Mouse (Mus musculus): ENCODE data around the gene Gata2. TPM values are rescaled to one million over a fixed set of nuclear protein-coding genes. Genes with fewer than 3 reads are reported as not detected.

Gene Gata2
- polyA plus RNA-seq, 1 experiment from 2014 or later: 14.5 TPM

- ATAC-seq (replicated peaks; ENCODE audit: insufficient number of reproducible peaks, low FRiP score, low TSS enrichment): no peak
- no peaks in the 10 kb centered on the region for H3K36me3 ChIP-seq (ENCODE audit: control insufficient read depth, insufficient read depth, low read length)
- 1% methylated on average over 38 of the region's 39 CpGs for WGBS (ENCODE audit: insufficient replicate concordance)
- H3K4me1 ChIP-seq (ENCODE audit: control insufficient read depth, insufficient read depth, low read length): peaks cover 25% of the 10 kb centered on the region
- peak overlapping the region; percentile 71 for H3K4me2 ChIP-seq
- H3K4me3 ChIP-seq (ENCODE audit: low read depth, low read length): peak overlapping the region; percentile 47
- no peaks in the 10 kb centered on the region for H3K9me3 ChIP-seq (replicated peaks; ENCODE audit: control insufficient read depth, low read length)
- peak overlapping the region; percentile 50 for H3K27ac ChIP-seq (ENCODE audit: low read depth, low read length)
- peaks cover 97% of the 10 kb centered on the region for H3K27me3 ChIP-seq (ENCODE audit: control insufficient read depth, insufficient read depth, low read length)
- peak overlapping the region; percentile 69 for H3K9ac ChIP-seq (ENCODE audit: low read depth, low read length)
Measured at GRCm38 (mm10) chr6:88197313-88198069, 3.8 kb downstream of the Gata2 start.

- under 1% methylated on average over 42 of the region's 62 CpGs for WGBS (ENCODE audit: insufficient replicate concordance)
- Histone ChIP-seq H3K4me3 (ENCODE audit: low read depth, low read length) (peak overlapping the region; percentile 47), H3K27ac (ENCODE audit: low read depth, low read length) (peak overlapping the region; percentile 50; the same call in 1 of the 2 replicates), H3K4me2 (peak overlapping the region; percentile 71), H3K4me1 (ENCODE audit: control insufficient read depth, insufficient read depth, low read length) (peaks cover 32% of the 10 kb centered on the region), H3K9ac (ENCODE audit: low read depth, low read length) (peak overlapping the region; percentile 67), H3K27me3 (ENCODE audit: control insufficient read depth, insufficient read depth, low read length) (peaks cover 90% of the 10 kb centered on the region), H3K9me3 (replicated peaks; ENCODE audit: control insufficient read depth, low read length) (no peaks in the 10 kb centered on the region), H3K36me3 (ENCODE audit: control insufficient read depth, insufficient read depth, low read length) (no peaks in the 10 kb centered on the region)
- ATAC-seq (replicated peaks; ENCODE audit: insufficient number of reproducible peaks, low FRiP score, low TSS enrichment): peak; percentile 70
Measured at GRCm38 (mm10) chr6:88198070-88198940, 4.6 kb downstream of the Gata2 start.

DNA sequence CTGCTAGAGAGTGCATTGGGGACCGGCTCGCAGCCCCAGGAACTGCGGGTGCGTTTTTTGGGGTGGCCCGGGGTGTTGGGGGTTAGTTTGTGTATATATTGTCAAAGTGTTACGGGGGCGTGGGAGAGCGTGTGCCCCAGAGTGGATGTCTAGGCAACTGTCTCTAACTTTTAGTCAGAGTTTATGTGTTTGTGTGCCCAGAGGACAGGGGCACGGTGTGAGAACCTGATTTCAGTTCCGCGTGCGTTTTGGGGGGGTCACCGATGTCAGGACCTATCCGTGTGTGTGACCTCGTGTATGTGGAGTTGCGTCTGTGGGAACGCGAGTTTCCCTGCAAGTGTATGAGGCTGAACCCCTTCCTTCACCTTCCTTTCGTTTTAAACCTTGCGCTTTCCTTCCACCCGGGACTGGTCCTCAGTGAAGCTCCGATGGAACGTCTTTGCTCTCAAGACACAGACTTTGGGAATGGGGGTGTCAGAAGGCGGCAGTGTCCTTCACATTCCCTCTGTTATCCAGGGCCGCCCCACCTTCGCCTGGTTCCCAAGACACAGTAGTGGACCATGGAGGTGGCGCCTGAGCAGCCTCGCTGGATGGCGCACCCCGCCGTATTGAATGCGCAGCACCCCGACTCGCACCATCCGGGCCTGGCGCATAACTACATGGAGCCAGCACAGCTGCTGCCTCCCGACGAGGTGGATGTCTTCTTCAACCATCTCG lies 5.5 kb downstream of the Gata2 start:
- peak overlapping the region; percentile 47 for H3K4me3 ChIP-seq (ENCODE audit: low read depth, low read length)
- no peaks in the 10 kb centered on the region for H3K9me3 ChIP-seq (replicated peaks; ENCODE audit: control insufficient read depth, low read length)
- peak overlapping the region; percentile 71 for H3K4me2 ChIP-seq
- no peaks in the 10 kb centered on the region for H3K36me3 ChIP-seq (ENCODE audit: control insufficient read depth, insufficient read depth, low read length)
- WGBS (ENCODE audit: insufficient replicate concordance): under 1% methylated on average over 39 of the region's 39 CpGs
- H3K4me1 ChIP-seq (ENCODE audit: control insufficient read depth, insufficient read depth, low read length): peaks cover 37% of the 10 kb centered on the region
- H3K27me3 ChIP-seq (ENCODE audit: control insufficient read depth, insufficient read depth, low read length): peaks cover 89% of the 10 kb centered on the region
- no peak overlapping the region for H3K27ac ChIP-seq (ENCODE audit: low read depth, low read length)
- peak overlapping the region; percentile 67 for H3K9ac ChIP-seq (ENCODE audit: low read depth, low read length)
- no peak for ATAC-seq (replicated peaks; ENCODE audit: insufficient number of reproducible peaks, low FRiP score, low TSS enrichment)

- H3K4me2 ChIP-seq: peak overlapping the region; percentile 71
- H3K9ac ChIP-seq (ENCODE audit: low read depth, low read length): peak overlapping the region; percentile 67
- H3K4me3 ChIP-seq (ENCODE audit: low read depth, low read length): peak overlapping the region; percentile 47
- WGBS (ENCODE audit: insufficient replicate concordance): 3% methylated on average over 50 of the region's 50 CpGs
- ATAC-seq (replicated peaks; ENCODE audit: insufficient number of reproducible peaks, low FRiP score, low TSS enrichment): no peak
- no peak overlapping the region for H3K27ac ChIP-seq (ENCODE audit: low read depth, low read length)
- H3K36me3 ChIP-seq (ENCODE audit: control insufficient read depth, insufficient read depth, low read length): no peaks in the 10 kb centered on the region
- H3K9me3 ChIP-seq (replicated peaks; ENCODE audit: control insufficient read depth, low read length): no peaks in the 10 kb centered on the region
- peaks cover 37% of the 10 kb centered on the region for H3K4me1 ChIP-seq (ENCODE audit: control insufficient read depth, insufficient read depth, low read length)
- H3K27me3 ChIP-seq (ENCODE audit: control insufficient read depth, insufficient read depth, low read length): peaks cover 91% of the 10 kb centered on the region
Measured at GRCm38 (mm10) chr6:88199718-88200692, 6.3 kb downstream of the Gata2 start.

DNA sequence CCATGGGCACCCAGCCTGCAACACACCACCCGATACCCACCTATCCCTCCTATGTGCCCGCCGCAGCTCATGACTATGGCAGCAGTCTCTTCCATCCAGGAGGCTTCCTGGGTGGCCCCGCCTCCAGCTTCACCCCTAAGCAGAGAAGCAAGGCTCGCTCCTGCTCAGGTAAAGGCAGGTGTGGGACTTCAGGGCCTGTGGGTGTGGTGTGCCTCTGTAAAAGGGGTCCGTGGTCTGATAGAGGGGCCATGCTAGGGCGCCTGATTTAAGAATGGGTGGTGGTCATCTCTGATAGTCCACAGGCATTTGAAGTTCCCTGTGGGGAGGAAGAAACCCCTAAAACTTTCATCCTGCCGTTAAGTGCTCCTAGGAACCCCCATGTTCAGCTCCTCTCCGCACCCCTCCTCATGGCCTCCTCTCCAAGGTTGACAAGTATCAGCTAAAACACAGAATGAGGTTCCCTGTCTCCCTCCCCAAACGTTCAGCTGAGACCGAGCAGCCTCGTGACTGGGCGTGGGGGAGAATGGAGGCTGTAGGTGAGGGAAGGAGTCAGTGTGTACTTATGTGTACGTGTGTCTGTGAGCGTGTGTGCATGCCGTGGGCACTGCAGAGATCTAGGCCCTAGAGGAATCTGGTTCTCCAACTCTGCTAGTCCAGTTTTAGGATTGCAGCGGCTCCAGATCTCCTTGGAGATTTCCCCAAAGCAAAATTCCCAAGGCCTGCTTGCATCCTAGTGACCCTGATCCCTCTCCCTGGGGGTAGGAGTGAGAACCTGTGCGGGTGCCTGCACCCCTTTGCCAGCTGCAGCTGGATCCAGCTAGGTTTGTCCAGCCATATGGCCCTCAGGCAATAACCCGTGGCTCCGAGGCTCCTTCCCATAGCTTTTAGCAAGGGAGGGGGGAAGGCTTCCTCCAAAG lies 7.3 kb downstream of the Gata2 start:
- Histone ChIP-seq H3K27ac (ENCODE audit: low read depth, low read length) (0 out of 2 replicates have a peak overlapping the region, but pooled peaks have one; percentile 75), H3K27me3 (ENCODE audit: control insufficient read depth, insufficient read depth, low read length) (peaks cover 89% of the 10 kb centered on the region), H3K4me1 (ENCODE audit: control insufficient read depth, insufficient read depth, low read length) (peaks cover 39% of the 10 kb centered on the region), H3K9ac (ENCODE audit: low read depth, low read length) (peak overlapping the region; percentile 40), H3K9me3 (replicated peaks; ENCODE audit: control insufficient read depth, low read length) (no peaks in the 10 kb centered on the region), H3K4me2 (peak overlapping the region; percentile 71), H3K4me3 (ENCODE audit: low read depth, low read length) (peak overlapping the region; percentile 47), H3K36me3 (ENCODE audit: control insufficient read depth, insufficient read depth, low read length) (no peaks in the 10 kb centered on the region)
- ATAC-seq (replicated peaks; ENCODE audit: insufficient number of reproducible peaks, low FRiP score, low TSS enrichment): no peak
- 20% methylated on average over 20 of the region's 20 CpGs for WGBS (ENCODE audit: insufficient replicate concordance)

DNA sequence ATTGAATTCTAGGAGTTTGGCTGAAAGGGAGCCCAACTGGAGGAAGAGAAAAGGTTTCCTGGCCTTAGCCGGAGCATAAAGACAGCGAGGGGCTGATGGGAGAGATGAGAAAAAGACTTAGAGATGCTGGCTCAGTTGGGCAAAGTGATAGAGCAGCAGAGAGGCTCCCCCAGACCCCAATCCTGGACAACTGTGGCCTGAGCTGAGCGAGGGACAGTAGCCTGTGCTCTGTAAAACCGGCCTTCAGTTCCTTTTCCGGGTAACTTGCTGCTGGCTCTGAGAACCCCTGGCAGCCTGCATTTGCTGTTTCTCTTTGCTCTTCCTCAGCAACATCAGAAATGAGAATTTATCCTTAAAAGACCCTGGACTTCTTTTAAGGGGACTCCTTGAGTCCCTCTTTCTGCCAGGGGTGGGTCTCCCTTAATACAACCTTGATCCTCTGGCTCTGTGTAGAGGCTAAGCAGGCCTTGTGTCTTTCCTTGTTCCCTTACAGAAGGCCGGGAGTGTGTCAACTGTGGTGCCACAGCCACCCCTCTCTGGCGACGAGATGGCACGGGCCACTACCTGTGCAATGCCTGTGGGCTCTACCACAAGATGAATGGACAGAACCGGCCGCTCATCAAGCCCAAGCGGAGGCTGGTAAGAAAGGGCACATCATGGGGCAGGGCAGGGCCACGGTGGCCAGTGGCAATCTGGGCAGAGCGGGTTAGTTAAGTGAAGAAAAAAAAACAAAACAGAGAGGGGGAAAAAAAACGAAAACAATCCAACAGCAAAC lies 8.4 kb downstream of the Gata2 start:
- no peak for ATAC-seq (replicated peaks; ENCODE audit: insufficient number of reproducible peaks, low FRiP score, low TSS enrichment)
- H3K27me3 ChIP-seq (ENCODE audit: control insufficient read depth, insufficient read depth, low read length): peaks cover 90% of the 10 kb centered on the region
- peak overlapping the region; percentile 71 for H3K4me2 ChIP-seq
- peak overlapping the region; percentile 14; the same call in 1 of the 2 replicates for H3K4me3 ChIP-seq (ENCODE audit: low read depth, low read length)
- H3K4me1 ChIP-seq (ENCODE audit: control insufficient read depth, insufficient read depth, low read length): peaks cover 38% of the 10 kb centered on the region
- no peaks in the 10 kb centered on the region for H3K9me3 ChIP-seq (replicated peaks; ENCODE audit: control insufficient read depth, low read length)
- peak overlapping the region; percentile 52; the same call in 1 of the 2 replicates for H3K9ac ChIP-seq (ENCODE audit: low read depth, low read length)
- WGBS (ENCODE audit: insufficient replicate concordance): 16% methylated on average over 15 of the region's 15 CpGs
- no peaks in the 10 kb centered on the region for H3K36me3 ChIP-seq (ENCODE audit: control insufficient read depth, insufficient read depth, low read length)
- peak overlapping the region; percentile 75 for H3K27ac ChIP-seq (ENCODE audit: low read depth, low read length)

Measured in heart, embryonic 11.5 days (tissue).